Mouse (Mus musculus): ENCODE measurements around the gene Nr2c1. TPM values are rescaled to one million over a fixed set of nuclear protein-coding genes. Genes with fewer than 3 reads are reported as not detected.
A peak's percentile ranks its signal among the peaks of the same experiment; 100 is the strongest.

Gene Nr2c1
- polyA plus RNA-seq, 1 experiment from 2014 or later = 2.3 TPM

DNA sequence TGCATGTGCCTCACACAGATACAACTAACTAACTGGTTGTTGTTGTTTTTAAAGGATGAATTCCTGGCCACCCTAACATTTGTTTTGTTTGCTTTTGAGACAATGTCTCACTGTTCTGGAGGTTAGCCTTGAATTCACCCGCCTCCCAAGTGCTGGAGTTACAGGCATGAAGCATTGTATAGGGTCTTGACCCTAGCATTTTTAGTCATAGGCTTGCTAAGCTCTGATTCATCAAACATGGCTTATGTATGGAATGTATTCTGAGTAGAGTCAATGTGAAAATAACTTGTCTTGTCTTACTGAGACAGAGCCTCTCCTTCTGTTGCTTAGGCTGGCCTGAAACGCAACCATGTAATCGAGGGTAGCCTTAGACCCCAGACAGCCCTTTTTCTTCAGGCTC lies 29.9 kb upstream of the Nr2c1 start:
- Histone ChIP-seq H3K9ac (no peak overlapping the region), H3K36me3 (peaks cover 12% of the 10 kb centered on the region), H3K4me1 (replicated peaks) (peaks cover 21% of the 10 kb centered on the region), H3K27me3 (no peaks in the 10 kb centered on the region), H3K4me2 (no peak overlapping the region), H3K4me3 (replicated peaks) (no peak overlapping the region), H3K27ac (no peak overlapping the region), H3K9me3 (replicated peaks) (no peaks in the 10 kb centered on the region)
- 89% methylated on average over 3 of the region's 3 CpGs for WGBS (ENCODE audit: insufficient replicate concordance)
- DNase-seq (no peak), ATAC-seq (ENCODE audit: low read depth) (no peak)

DNA sequence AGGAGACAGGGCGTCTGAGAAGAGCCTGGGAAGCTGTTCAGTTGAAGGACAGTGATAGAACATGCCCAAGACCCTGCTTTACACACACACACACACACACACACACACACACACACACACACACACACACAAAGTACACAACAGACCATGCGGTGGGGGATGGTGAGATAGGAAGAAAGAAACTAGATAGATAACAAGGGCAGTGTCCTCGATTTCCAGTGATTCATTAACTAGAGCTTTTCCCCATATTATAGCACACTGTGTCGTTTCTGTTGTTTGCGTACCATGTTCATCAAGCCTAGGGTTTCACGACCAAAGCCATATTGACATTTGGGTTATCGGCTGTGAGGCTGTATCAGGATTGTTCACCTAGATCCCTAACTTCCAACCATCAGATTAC lies 28.8 kb upstream of the Nr2c1 start:
- Histone ChIP-seq H3K4me2 (no peak overlapping the region), H3K4me1 (replicated peaks) (peaks cover 28% of the 10 kb centered on the region), H3K27ac (no peak overlapping the region)

DNA sequence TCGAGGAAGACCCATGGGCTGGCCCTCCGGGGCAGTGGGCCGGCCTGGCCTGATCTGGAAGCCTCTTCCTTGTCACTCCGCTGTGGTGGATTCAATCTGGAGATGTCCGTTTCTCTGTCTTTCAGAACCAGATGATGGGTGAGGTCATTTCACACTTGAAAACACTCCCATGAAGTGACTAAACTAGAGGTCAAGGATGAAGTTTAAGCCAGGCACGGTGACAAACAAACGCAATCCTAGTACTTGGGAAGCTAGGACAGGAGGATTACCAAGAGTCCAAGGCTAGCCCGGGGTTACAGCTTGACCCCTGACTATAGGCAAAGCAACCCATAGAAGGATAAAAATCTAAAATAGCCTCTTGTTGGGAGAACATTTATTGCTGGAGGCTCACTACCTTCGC lies 27.1 kb upstream of the Nr2c1 start:
- no peak overlapping the region for H3K4me2 ChIP-seq
- H3K9me3 ChIP-seq (replicated peaks) = no peaks in the 10 kb centered on the region
- no peak overlapping the region for H3K9ac ChIP-seq
- peaks cover 20% of the 10 kb centered on the region for H3K4me1 ChIP-seq (replicated peaks)
- H3K4me3 ChIP-seq (replicated peaks) = no peak overlapping the region
- 82% methylated on average over 9 of the region's 9 CpGs for WGBS (ENCODE audit: insufficient replicate concordance)
- ATAC-seq (ENCODE audit: low read depth) = no peak
- peaks cover 30% of the 10 kb centered on the region for H3K36me3 ChIP-seq
- H3K27ac ChIP-seq = no peak overlapping the region
- H3K27me3 ChIP-seq = no peaks in the 10 kb centered on the region
- DNase-seq = no peak

More for the DNA sequence above, 28.8 kb upstream of the Nr2c1 start:
- peaks cover 21% of the 10 kb centered on the region for H3K36me3 ChIP-seq
- ATAC-seq (ENCODE audit: low read depth) (peak; percentile 13; the same call in 1 of the 2 replicates), DNase-seq (no peak)
- H3K9me3 ChIP-seq (replicated peaks) = no peaks in the 10 kb centered on the region
- no peak overlapping the region for H3K9ac ChIP-seq
- H3K27me3 ChIP-seq = no peaks in the 10 kb centered on the region
- H3K4me3 ChIP-seq (replicated peaks) = no peak overlapping the region
- WGBS (ENCODE audit: insufficient replicate concordance) = 66% methylated on average over 7 of the region's 7 CpGs

DNA sequence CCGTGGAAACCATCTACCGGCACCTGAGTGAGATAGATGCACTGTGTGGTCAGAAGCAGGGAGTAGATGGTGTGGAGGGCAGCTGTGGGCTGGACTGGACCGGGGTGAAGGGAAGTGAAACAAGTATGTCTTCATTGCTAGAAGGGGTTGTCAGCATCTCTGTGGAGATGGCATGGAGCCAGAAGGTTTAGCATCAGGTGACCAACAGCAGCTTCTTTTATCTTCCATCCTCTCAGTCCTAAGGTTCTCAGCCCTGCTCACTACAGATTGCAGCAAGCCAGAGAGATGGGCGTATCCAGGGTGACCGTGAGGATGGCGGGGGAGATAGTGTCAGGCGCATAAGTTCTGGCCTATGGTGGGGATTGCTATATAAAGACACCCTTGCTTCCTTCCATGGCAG lies 25.2 kb upstream of the Nr2c1 start:
- H3K9me3 ChIP-seq (replicated peaks) = no peaks in the 10 kb centered on the region
- H3K4me1 ChIP-seq (replicated peaks) = peaks cover 15% of the 10 kb centered on the region
- DNase-seq = peak; percentile 70
- peak; percentile 92 for ATAC-seq (ENCODE audit: low read depth)
- no peak overlapping the region for H3K4me2 ChIP-seq
- H3K27ac ChIP-seq = no peak overlapping the region
- no peak overlapping the region for H3K4me3 ChIP-seq (replicated peaks)
- H3K27me3 ChIP-seq = no peaks in the 10 kb centered on the region
- 53% methylated on average over 7 of the region's 7 CpGs for WGBS (ENCODE audit: insufficient replicate concordance)
- H3K36me3 ChIP-seq = peaks cover 48% of the 10 kb centered on the region
- H3K9ac ChIP-seq = 0 out of 2 replicates have a peak overlapping the region, but pooled peaks have one; percentile 5

DNA sequence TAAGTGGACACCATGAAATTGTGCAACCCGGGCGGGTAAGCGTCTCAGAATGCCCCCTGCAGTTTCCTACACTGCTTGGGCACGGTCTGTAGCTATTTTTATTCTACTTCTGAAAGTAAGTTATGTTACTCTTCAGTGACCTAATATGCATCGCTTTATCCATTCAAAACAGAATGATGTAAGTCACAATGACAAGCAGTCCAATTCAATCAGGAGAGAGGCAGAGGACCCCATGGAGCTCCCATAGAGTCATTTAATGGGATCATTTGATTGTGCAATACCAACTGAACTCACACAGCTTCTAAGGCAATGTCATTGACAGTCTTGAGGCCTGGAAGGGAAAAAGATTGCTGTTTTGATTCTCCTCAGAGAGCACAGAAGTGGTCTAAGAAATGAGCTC lies 24.2 kb upstream of the Nr2c1 start:
- no peak overlapping the region for H3K27ac ChIP-seq
- H3K4me1 ChIP-seq (replicated peaks) = peaks cover 15% of the 10 kb centered on the region
- no peak overlapping the region for H3K4me2 ChIP-seq
- no peak overlapping the region for H3K4me3 ChIP-seq (replicated peaks)
- DNase-seq = no peak
- H3K9ac ChIP-seq = no peak overlapping the region
- H3K9me3 ChIP-seq (replicated peaks) = no peaks in the 10 kb centered on the region
- H3K36me3 ChIP-seq = peaks cover 54% of the 10 kb centered on the region
- H3K27me3 ChIP-seq = no peaks in the 10 kb centered on the region
- 88% methylated on average over 5 of the region's 5 CpGs for WGBS (ENCODE audit: insufficient replicate concordance)
- ATAC-seq (ENCODE audit: low read depth) = no peak

DNA sequence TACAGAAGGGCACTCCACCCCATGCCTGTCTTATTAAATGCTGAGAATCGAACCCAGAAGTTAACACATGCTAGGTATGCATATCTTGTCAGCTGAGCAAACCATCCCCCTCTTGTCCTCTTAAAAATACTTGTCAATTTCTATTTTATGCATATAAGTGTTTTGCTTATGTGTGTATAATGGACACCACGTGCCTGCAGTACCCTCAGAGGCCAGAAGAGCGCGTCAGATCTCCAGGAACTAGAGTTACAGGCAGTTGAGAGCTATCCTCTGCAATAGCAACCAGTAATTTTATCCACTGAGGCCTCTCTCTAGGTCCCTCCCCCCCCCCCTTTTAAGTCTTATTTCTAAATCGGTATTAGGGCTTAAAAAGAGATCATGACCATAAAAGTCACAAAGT lies 23.4 kb upstream of the Nr2c1 start:
- H3K4me1 ChIP-seq (replicated peaks) = peaks cover 15% of the 10 kb centered on the region
- H3K4me3 ChIP-seq (replicated peaks) = no peak overlapping the region
- peaks cover 54% of the 10 kb centered on the region for H3K36me3 ChIP-seq
- no peaks in the 10 kb centered on the region for H3K9me3 ChIP-seq (replicated peaks)
- DNase-seq (no peak), ATAC-seq (ENCODE audit: low read depth) (no peak)
- H3K9ac ChIP-seq = no peak overlapping the region
- no peak overlapping the region for H3K27ac ChIP-seq
- H3K4me2 ChIP-seq = no peak overlapping the region
- no peaks in the 10 kb centered on the region for H3K27me3 ChIP-seq
- WGBS (ENCODE audit: insufficient replicate concordance) = 73% methylated on average over 5 of the region's 5 CpGs

DNA sequence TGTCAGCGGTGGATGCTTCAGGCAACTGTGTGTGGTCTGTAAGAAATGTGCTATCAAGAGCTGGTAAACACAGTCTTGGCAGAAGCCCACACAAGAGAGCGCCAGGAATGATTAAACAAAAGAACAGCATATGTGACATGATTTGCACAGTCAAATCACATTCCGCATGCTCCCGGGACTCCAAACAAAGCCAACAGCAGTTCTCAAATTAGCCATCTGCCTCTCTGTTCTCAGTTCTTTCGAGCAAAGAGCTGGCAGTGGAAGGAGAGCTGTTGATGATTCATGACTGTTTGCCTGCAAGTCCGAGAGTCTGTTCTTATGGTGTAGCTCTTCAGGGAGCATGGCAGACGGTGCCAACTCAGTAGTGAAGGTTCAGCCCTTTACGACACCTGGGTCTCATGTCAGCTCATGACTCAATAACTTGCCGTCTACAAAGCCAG lies 18.1 kb upstream of the Nr2c1 start:
- Histone ChIP-seq H3K9me3 (replicated peaks) (no peaks in the 10 kb centered on the region), H3K27ac (no peak overlapping the region), H3K4me1 (replicated peaks) (no peaks in the 10 kb centered on the region), H3K36me3 (peaks cover 40% of the 10 kb centered on the region), H3K9ac (no peak overlapping the region), H3K4me2 (no peak overlapping the region), H3K27me3 (no peaks in the 10 kb centered on the region), H3K4me3 (replicated peaks) (no peak overlapping the region)
- WGBS (ENCODE audit: insufficient replicate concordance) = 76% methylated on average over 9 of the region's 9 CpGs
- no peak for ATAC-seq (ENCODE audit: low read depth)
- no peak for DNase-seq

DNA sequence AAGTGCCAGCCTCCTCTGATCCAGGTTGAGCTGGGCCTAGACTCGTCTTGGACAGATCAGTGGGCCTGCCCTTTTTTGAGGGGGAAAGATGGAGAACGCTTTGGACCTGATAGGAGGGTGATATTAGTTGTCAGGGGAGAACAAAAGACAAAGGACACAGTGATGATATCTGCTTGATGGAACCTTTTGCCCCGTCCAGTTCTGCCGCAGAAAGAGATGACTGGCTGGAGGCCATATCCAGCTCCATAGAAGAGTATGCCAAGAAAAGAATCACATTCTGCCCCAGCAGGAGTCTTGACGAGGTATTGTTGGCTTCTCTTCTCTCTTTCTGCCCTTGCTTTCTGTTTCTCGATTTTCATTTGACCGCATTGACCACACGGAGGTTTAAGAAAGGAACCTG lies 14.7 kb upstream of the Nr2c1 start:
- Histone ChIP-seq H3K9ac (no peak overlapping the region), H3K9me3 (replicated peaks) (no peaks in the 10 kb centered on the region), H3K4me1 (replicated peaks) (no peaks in the 10 kb centered on the region), H3K27me3 (no peaks in the 10 kb centered on the region), H3K4me2 (no peak overlapping the region), H3K27ac (no peak overlapping the region), H3K4me3 (replicated peaks) (no peak overlapping the region), H3K36me3 (peaks cover 17% of the 10 kb centered on the region)
- WGBS (ENCODE audit: insufficient replicate concordance) = 81% methylated on average over 8 of the region's 8 CpGs
- ATAC-seq (ENCODE audit: low read depth) (no peak), DNase-seq (no peak)

DNA sequence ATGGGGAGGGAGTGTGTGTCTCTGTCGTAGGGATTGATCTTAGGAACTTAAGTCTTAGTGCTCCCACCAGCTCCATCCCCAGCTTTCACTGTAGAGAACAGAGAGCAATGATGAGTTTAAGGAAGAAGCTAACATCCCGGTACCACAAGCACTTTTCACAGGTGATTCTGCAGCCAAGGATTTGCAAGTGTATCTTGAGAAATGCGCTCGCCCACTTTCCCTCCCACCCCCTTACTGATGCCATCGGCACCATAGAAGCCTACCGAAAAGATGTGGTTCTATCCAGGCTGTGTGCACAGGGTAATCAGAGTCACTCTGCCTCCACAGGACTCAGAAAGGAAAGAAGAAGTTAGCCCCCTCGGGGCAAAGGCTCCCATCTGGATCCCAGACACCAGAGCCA lies 14.1 kb upstream of the Nr2c1 start:
- no peak overlapping the region for H3K27ac ChIP-seq
- no peak overlapping the region for H3K4me2 ChIP-seq
- H3K4me3 ChIP-seq (replicated peaks) = no peak overlapping the region
- H3K27me3 ChIP-seq = no peaks in the 10 kb centered on the region
- H3K9me3 ChIP-seq (replicated peaks) = no peaks in the 10 kb centered on the region
- H3K9ac ChIP-seq = no peak overlapping the region
- 85% methylated on average over 7 of the region's 7 CpGs for WGBS (ENCODE audit: insufficient replicate concordance)
- no peaks in the 10 kb centered on the region for H3K4me1 ChIP-seq (replicated peaks)
- H3K36me3 ChIP-seq = peaks cover 20% of the 10 kb centered on the region
- DNase-seq (no peak), ATAC-seq (ENCODE audit: low read depth) (no peak)

DNA sequence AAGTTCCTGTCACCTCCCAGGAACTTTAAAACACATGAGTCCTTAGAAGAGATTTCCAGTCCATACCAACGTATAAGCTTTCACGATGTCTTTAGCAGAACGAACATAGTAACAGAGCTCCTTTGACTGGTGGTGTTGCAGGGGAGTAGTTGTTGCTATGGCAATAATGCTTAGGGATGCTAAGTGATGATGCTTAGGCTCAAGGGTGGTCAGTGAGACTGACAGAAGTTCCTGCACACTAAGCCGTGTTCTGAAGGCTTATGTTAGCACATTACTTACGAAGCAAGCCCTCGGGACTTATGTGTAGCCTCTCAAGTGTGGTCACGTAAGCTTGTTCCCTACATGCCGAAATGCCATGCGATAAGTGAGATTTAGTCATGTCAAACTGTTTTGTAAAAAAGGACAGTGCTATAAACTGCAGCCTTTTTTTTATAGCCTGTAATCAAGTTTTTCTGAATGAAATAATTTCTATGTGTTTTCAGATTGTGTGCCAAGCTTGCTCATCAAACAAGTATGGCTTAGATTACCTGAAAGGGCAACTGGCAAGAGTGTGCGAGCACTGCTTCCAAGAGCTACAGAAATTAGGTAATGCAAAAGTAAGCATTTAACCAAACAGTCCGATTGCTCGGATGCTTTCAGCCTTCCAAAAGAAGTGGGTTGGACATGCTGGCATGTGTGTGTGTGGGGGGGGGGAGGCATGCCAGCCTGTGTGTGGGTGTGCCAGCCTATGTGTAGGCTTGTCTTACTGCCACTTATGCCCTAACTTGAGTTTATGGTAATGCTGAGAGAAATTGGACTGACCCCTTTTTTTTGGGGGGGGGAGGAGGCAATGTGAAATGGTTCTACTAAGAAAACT lies 13.1 kb upstream of the Nr2c1 start:
- 85% methylated on average over 12 of the region's 12 CpGs for WGBS (ENCODE audit: insufficient replicate concordance)
- ATAC-seq (ENCODE audit: low read depth) = no peak
- no peak for DNase-seq
- no peaks in the 10 kb centered on the region for H3K27me3 ChIP-seq
- H3K4me2 ChIP-seq = no peak overlapping the region
- H3K36me3 ChIP-seq = peaks cover 28% of the 10 kb centered on the region
- no peak overlapping the region for H3K27ac ChIP-seq
- no peak overlapping the region for H3K9ac ChIP-seq
- no peak overlapping the region for H3K4me3 ChIP-seq (replicated peaks)
- H3K9me3 ChIP-seq (replicated peaks) = no peaks in the 10 kb centered on the region
- H3K4me1 ChIP-seq (replicated peaks) = no peaks in the 10 kb centered on the region

DNA sequence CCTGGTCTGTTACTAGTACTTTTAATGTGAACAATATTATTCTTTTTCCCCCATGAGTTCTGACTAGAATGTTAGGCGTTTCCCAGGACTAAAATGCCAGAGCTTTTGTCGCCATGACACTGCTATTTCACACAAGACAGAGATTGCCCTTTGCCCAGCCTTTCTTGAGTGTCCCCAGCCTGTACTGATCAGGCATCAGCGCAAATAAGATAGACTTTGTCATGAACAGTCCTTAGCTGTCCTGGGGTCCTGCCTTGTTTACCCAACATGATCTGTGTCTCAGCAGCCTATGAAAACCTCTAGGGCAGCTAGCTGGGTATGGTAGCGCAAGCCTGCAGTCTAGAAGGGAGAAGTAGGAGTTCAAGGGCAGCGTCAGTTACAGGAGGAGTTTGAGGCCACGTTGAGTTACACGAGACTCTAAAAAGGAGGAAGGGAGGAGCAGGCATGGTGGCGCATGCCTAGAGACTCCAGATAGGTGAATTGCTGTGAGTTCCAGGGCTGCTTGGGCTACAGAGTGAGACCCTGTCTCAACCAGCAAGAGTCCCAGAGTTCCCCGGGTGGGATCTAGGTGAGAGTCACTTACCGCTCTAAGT lies 8.8 kb upstream of the Nr2c1 start:
- ATAC-seq (ENCODE audit: low read depth) = no peak
- Histone ChIP-seq H3K27ac (no peak overlapping the region), H3K4me2 (no peak overlapping the region), H3K9ac (no peak overlapping the region), H3K36me3 (peaks cover 42% of the 10 kb centered on the region), H3K4me3 (replicated peaks) (no peak overlapping the region), H3K4me1 (replicated peaks) (no peaks in the 10 kb centered on the region), H3K9me3 (replicated peaks) (no peaks in the 10 kb centered on the region), H3K27me3 (no peaks in the 10 kb centered on the region)
- DNase-seq = no peak
- 72% methylated on average over 10 of the region's 10 CpGs for WGBS (ENCODE audit: insufficient replicate concordance)

All from liver, embryonic 13.5 days (tissue).